Mouse (Mus musculus) lung, adult 2 months (tissue): Measurements from ENCODE around the gene Gm20388.

Experiments used
- CTCF ChIP-seq: fragments of 200-500 bp; IDR thresholded peaks from 2 replicates; pipeline ENCODE4 v1.5.1; 2011; ENCODE audit warnings: mild to moderate bottlenecking, low read length, control low read depth; ENCODE audit not compliant: insufficient read depth
- POLR2A ChIP-seq: fragments of 200-500 bp; IDR thresholded peaks from 2 replicates; pipeline ENCODE4 v1.6.1; 2011; ENCODE audit warnings: low read depth, mild to moderate bottlenecking, control low read depth, low read length, borderline replicate concordance; ENCODE audit errors: extremely low read depth

DNA sequence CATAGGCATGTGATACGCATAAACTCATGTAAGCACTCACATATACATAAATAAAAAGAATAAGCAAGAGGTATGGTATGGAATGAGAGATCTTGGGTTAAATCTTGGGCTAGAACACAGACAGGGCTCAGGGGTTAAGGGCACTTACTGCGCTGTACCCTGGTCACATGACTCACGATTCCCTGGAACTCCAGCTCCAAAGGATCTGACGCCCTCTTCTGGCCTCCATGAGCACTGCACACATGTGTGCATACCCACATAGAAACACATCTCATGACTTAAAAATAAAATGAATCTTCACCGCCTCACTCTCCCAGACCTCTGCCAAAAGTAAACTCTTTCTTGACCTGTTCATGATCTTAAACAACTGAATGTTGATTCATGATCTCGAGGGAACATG lies 1587.0 kb downstream of the Gm20388 start:
- TF ChIP-seq CTCF (no peak), POLR2A (no peak)
